Mouse (Mus musculus): Measurements from ENCODE around the gene Dnah2. TPM values are rescaled to one million over a fixed set of nuclear protein-coding genes. Genes with fewer than 3 reads are reported as not detected.
"Not testable (repeated sequence)": the region's sequence is repeated elsewhere in the genome, so short reads cannot be mapped to it uniquely, and the experiment has no call there.

Gene Dnah2
- polyA plus RNA-seq, 1 experiment from 2014 or later, result 1.9 TPM

GRCm38 (mm10) chr11:69398486-69399200 lies 150.3 kb downstream of the Dnah2 start:
- ATAC-seq (ENCODE audit: low read depth), result no peak
- H3K36me3 ChIP-seq (ENCODE audit: control insufficient read depth, insufficient read depth, low read length), result peaks cover 32% of the 10 kb centered on the region
- peak overlapping the region; percentile 99 for H3K27ac ChIP-seq (ENCODE audit: low read length)
- no peaks in the 10 kb centered on the region for H3K9me3 ChIP-seq (ENCODE audit: control insufficient read depth, low read length)
- WGBS, result 35% methylated on average over 21 of the region's 21 CpGs
- H3K4me2 ChIP-seq (ENCODE audit: low read depth, low read length), result peak overlapping the region; percentile 62
- H3K27me3 ChIP-seq (ENCODE audit: control insufficient read depth, insufficient read depth, low read depth, low read length), result no peaks in the 10 kb centered on the region
- peak overlapping the region; percentile 77 for H3K4me3 ChIP-seq (ENCODE audit: low read length)
- H3K9ac ChIP-seq (ENCODE audit: low read length), result peak overlapping the region; percentile 96
- peaks cover 39% of the 10 kb centered on the region for H3K4me1 ChIP-seq (replicated peaks; ENCODE audit: control insufficient read depth, insufficient read depth, low read length)

- no peaks in the 10 kb centered on the region for H3K27me3 ChIP-seq (ENCODE audit: control insufficient read depth, insufficient read depth, low read depth, low read length)
- H3K9ac ChIP-seq (ENCODE audit: low read length), result peak within 1 kb of the TSS; percentile 96
- ATAC-seq (ENCODE audit: low read depth), result peak; percentile 2; the same call in 1 of the 2 replicates
- H3K9me3 ChIP-seq (ENCODE audit: control insufficient read depth, low read length), result no peaks in the 10 kb centered on the region
- WGBS, result 19% methylated on average over 16 of the region's 16 CpGs
- H3K27ac ChIP-seq (ENCODE audit: low read length), result peak within 1 kb of the TSS; percentile 99
- peak within 1 kb of the TSS; percentile 77 for H3K4me3 ChIP-seq (ENCODE audit: low read length)
- H3K4me2 ChIP-seq (ENCODE audit: low read depth, low read length), result peak within 1 kb of the TSS; percentile 62
- H3K4me1 ChIP-seq (replicated peaks; ENCODE audit: control insufficient read depth, insufficient read depth, low read length), result peaks cover 39% of the 10 kb centered on the region
- peaks cover 26% of the 10 kb centered on the region for H3K36me3 ChIP-seq (ENCODE audit: control insufficient read depth, insufficient read depth, low read length)
Observed at GRCm38 (mm10) chr11:69398059-69398458, 150.9 kb downstream of the Dnah2 start, which contains the start of gene Tmem88. Tmem88 (minus strand) TSS chr11:69398234.

GRCm38 (mm10) chr11:69397581-69398057 lies 151.3 kb downstream of the Dnah2 start:
- no peaks in the 10 kb centered on the region for H3K9me3 ChIP-seq (ENCODE audit: control insufficient read depth, low read length)
- 22% methylated on average over 24 of the region's 24 CpGs for WGBS
- peak overlapping the region; percentile 62 for H3K4me2 ChIP-seq (ENCODE audit: low read depth, low read length)
- peaks cover 39% of the 10 kb centered on the region for H3K4me1 ChIP-seq (replicated peaks; ENCODE audit: control insufficient read depth, insufficient read depth, low read length)
- H3K9ac ChIP-seq (ENCODE audit: low read length), result peak overlapping the region; percentile 96
- peaks cover 26% of the 10 kb centered on the region for H3K36me3 ChIP-seq (ENCODE audit: control insufficient read depth, insufficient read depth, low read length)
- peak overlapping the region; percentile 77 for H3K4me3 ChIP-seq (ENCODE audit: low read length)
- no peaks in the 10 kb centered on the region for H3K27me3 ChIP-seq (ENCODE audit: control insufficient read depth, insufficient read depth, low read depth, low read length)
- peak overlapping the region; percentile 99 for H3K27ac ChIP-seq (ENCODE audit: low read length)
- no peak for ATAC-seq (ENCODE audit: low read depth)

- H3K27ac ChIP-seq (ENCODE audit: low read length), result peak overlapping the region; percentile 99
- H3K4me3 ChIP-seq (ENCODE audit: low read length), result peak overlapping the region; percentile 77
- ATAC-seq (ENCODE audit: low read depth), result no peak
- peak overlapping the region; percentile 62 for H3K4me2 ChIP-seq (ENCODE audit: low read depth, low read length)
- H3K9me3 ChIP-seq (ENCODE audit: control insufficient read depth, low read length), result no peaks in the 10 kb centered on the region
- H3K4me1 ChIP-seq (replicated peaks; ENCODE audit: control insufficient read depth, insufficient read depth, low read length), result peaks cover 39% of the 10 kb centered on the region
- 31% methylated on average over 11 of the region's 11 CpGs for WGBS
- H3K27me3 ChIP-seq (ENCODE audit: control insufficient read depth, insufficient read depth, low read depth, low read length), result no peaks in the 10 kb centered on the region
- peaks cover 20% of the 10 kb centered on the region for H3K36me3 ChIP-seq (ENCODE audit: control insufficient read depth, insufficient read depth, low read length)
- peak overlapping the region; percentile 96 for H3K9ac ChIP-seq (ENCODE audit: low read length)
Observed at GRCm38 (mm10) chr11:69396772-69397171, 152.1 kb downstream of the Dnah2 start.

- H3K9me3 ChIP-seq (ENCODE audit: control insufficient read depth, low read length), result no peaks in the 10 kb centered on the region
- no peaks in the 10 kb centered on the region for H3K27me3 ChIP-seq (ENCODE audit: control insufficient read depth, insufficient read depth, low read depth, low read length)
- peak; percentile 91 for ATAC-seq (ENCODE audit: low read depth)
- peak overlapping the region; percentile 77 for H3K4me3 ChIP-seq (ENCODE audit: low read length)
- peak overlapping the region; percentile 96 for H3K9ac ChIP-seq (ENCODE audit: low read length)
- H3K4me2 ChIP-seq (ENCODE audit: low read depth, low read length), result peak overlapping the region; percentile 62
- WGBS, result under 1% methylated on average over 48 of the region's 48 CpGs
- H3K4me1 ChIP-seq (replicated peaks; ENCODE audit: control insufficient read depth, insufficient read depth, low read length), result peaks cover 35% of the 10 kb centered on the region
- H3K27ac ChIP-seq (ENCODE audit: low read length), result peak overlapping the region; percentile 99
- H3K36me3 ChIP-seq (ENCODE audit: control insufficient read depth, insufficient read depth, low read length), result peaks cover 12% of the 10 kb centered on the region
Observed at GRCm38 (mm10) chr11:69395634-69396373, 153.1 kb downstream of the Dnah2 start.

GRCm38 (mm10) chr11:69395235-69395633 lies 153.7 kb downstream of the Dnah2 start, which contains the start of the genes Naa38 and Cyb5d1:
Naa38 (plus strand) TSS chr11:69395487.
Cyb5d1 (minus strand) TSS chr11:69395631.
- not testable (repeated sequence) for H3K27me3 ChIP-seq (ENCODE audit: control insufficient read depth, insufficient read depth, low read depth, low read length); H3K9me3 ChIP-seq (ENCODE audit: control insufficient read depth, low read length); H3K36me3 ChIP-seq (ENCODE audit: control insufficient read depth, insufficient read depth, low read length)
- Histone ChIP-seq H3K4me1 (replicated peaks; ENCODE audit: control insufficient read depth, insufficient read depth, low read length) (peaks cover 36% of the 10 kb centered on the region), H3K9ac (ENCODE audit: low read length) (peak within 1 kb of the TSS; percentile 96), H3K4me2 (ENCODE audit: low read depth, low read length) (peak within 1 kb of the TSS; percentile 79), H3K27ac (ENCODE audit: low read length) (peak within 1 kb of the TSS; percentile 99), H3K4me3 (ENCODE audit: low read length) (peak within 1 kb of the TSS; percentile 77)
- ATAC-seq (ENCODE audit: low read depth), result peak; percentile 81
- under 1% methylated on average over 24 of the region's 24 CpGs for WGBS

GRCm38 (mm10) chr11:69394591-69395167 lies 154.2 kb downstream of the Dnah2 start:
- not testable (repeated sequence) for H3K9me3 ChIP-seq (ENCODE audit: control insufficient read depth, low read length); H3K36me3 ChIP-seq (ENCODE audit: control insufficient read depth, insufficient read depth, low read length); H3K27me3 ChIP-seq (ENCODE audit: control insufficient read depth, insufficient read depth, low read depth, low read length); ATAC-seq (ENCODE audit: low read depth)
- peak overlapping the region; percentile 99 for H3K27ac ChIP-seq (ENCODE audit: low read length)
- peak overlapping the region; percentile 77 for H3K4me3 ChIP-seq (ENCODE audit: low read length)
- peak overlapping the region; percentile 96 for H3K9ac ChIP-seq (ENCODE audit: low read length)
- H3K4me1 ChIP-seq (replicated peaks; ENCODE audit: control insufficient read depth, insufficient read depth, low read length), result peaks cover 37% of the 10 kb centered on the region
- WGBS, result under 1% methylated on average over 30 of the region's 31 CpGs
- H3K4me2 ChIP-seq (ENCODE audit: low read depth, low read length), result peak overlapping the region; percentile 79

- Histone ChIP-seq H3K4me1 (replicated peaks; ENCODE audit: control insufficient read depth, insufficient read depth, low read length) (peaks cover 11% of the 10 kb centered on the region; the same call in 1 of the 2 replicates), H3K4me3 (ENCODE audit: low read length) (no peak overlapping the region), H3K36me3 (ENCODE audit: control insufficient read depth, insufficient read depth, low read length) (no peaks in the 10 kb centered on the region), H3K27me3 (ENCODE audit: control insufficient read depth, insufficient read depth, low read depth, low read length) (no peaks in the 10 kb centered on the region), H3K9me3 (ENCODE audit: control insufficient read depth, low read length) (no peaks in the 10 kb centered on the region), H3K4me2 (ENCODE audit: low read depth, low read length) (0 out of 2 replicates have a peak overlapping the region, but pooled peaks have one; percentile 8), H3K27ac (ENCODE audit: low read length) (no peak overlapping the region), H3K9ac (ENCODE audit: low read length) (no peak overlapping the region)
- WGBS, result 47% methylated on average over 10 of the region's 10 CpGs
- ATAC-seq (ENCODE audit: low read depth), result peak; percentile 27; the same call in 1 of the 2 replicates
Observed at GRCm38 (mm10) chr11:69390400-69391034, 158.4 kb downstream of the Dnah2 start.
